Mouse (Mus musculus) cerebellum, adult 9-11 months (tissue): Measurements from ENCODE around the gene Plekha7.
A peak's percentile ranks its signal among the peaks of the same experiment; 100 is the strongest.

Experiments
- DNase-seq: peaks from one replicate; pipeline ENCODE4 v3.0.0; 2022

Gene Plekha7

GRCm38 (mm10) chr7:116184358-116185057 is 123.7 kb downstream of the Plekha7 start:
- no peak for DNase-seq

GRCm38 (mm10) chr7:116182451-116182850 is 125.7 kb downstream of the Plekha7 start:
- DNase-seq: peak; percentile 29

DNA sequence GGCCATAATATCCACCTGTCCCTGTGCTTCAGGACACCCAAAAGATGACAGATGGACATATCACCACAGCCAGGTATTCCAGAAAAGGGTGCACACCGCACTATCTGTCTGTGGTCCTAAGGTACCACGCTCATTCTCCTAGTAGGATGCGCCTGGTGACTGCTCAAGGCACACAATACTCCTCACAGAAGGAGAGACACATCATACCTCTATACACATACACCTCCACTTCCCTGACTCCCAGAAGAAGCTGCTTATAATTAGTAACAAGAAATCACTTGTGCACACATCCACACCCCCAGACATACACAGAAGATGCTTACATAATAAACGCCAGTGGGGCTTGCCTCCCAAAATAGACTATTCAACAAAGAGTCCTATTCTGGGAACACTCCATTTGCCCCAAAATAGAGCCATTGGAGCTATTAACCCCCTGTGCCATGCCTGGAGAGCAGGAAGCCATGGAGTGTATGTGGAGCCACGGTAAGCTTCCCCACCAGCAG is 126.7 kb downstream of the Plekha7 start:
- no peak for DNase-seq

DNA sequence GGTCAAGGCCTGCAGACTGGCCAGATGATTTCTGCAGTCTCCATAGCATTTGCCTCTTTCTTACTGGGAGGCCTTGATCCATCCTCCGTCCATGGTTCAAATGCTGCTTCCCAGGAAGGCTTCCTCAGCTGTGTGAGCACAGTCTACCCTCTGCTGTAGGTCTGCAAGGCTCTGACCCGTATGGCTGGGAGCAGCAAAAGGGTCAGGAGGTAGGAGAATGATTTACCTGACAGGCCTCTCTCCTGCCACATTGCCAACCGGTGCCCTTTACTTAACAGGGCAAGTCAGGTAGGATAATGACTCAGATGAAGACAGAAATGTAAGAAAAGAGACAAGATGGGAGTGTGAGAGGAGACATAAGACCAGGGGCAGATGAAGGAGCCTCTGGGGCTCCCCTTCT is 129.3 kb downstream of the Plekha7 start:
- no peak for DNase-seq

GRCm38 (mm10) chr7:116172774-116173173 is 135.4 kb downstream of the Plekha7 start:
- no peak for DNase-seq

GRCm38 (mm10) chr7:116169426-116169825 is 138.8 kb downstream of the Plekha7 start:
- DNase-seq: no peak

DNA sequence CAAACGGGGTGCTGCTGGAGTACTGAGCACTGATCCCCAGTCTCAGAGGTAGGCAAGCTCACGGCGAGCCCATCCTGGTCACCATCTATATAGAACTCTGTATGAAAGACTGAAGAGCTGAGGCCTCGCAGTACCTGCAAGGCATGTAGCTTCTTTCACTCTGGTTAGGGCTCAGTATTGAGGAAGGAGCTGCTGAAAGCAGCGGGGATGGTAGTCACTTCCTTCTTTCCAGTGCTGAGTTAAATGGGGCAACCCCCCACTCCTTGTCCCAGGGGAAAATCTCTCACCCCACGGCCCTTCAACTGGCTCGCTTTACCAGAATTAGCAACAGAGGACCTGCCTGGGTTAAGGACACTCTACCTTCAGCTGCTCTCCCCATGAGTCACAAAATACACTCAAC is 140.0 kb downstream of the Plekha7 start:
- no peak for DNase-seq

DNA sequence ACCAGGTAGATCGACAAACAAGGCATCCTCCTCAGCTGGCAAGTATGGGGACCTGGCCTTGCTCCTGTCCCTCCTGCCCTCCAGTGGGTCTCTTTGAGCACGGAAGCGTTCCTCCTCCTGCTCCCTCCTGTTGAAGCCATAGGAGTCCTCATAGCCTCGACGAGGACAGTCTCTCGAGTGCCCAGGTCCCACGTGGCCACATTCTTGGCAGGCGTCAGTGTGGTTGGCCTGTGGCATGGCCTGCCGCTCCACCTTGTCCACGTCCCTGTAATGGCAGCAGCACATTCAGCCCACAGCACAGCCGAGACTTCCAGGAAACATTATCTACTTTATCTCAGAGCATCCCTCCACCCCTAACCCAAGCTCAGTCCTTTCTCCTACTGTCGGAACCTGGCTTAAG is 143.9 kb downstream of the Plekha7 start:
- DNase-seq: no peak

GRCm38 (mm10) chr7:116161544-116161943 is 146.6 kb downstream of the Plekha7 start:
- peak; percentile 22 for DNase-seq

DNA sequence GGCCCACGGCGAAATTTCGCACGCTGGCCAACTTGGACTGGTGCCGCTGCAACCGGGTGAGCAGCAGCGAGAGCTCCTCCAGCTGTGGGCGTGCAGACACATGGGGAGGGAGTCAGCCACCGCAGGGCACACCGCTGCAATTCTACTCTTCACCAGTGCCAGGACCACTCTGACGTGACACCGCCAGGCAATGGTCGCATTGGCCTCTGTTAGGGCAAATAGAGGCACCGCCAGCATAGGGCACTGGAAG is 151.4 kb downstream of the Plekha7 start:
- DNase-seq: no peak

GRCm38 (mm10) chr7:116156072-116156893 is 151.9 kb downstream of the Plekha7 start:
- no peak for DNase-seq

DNA sequence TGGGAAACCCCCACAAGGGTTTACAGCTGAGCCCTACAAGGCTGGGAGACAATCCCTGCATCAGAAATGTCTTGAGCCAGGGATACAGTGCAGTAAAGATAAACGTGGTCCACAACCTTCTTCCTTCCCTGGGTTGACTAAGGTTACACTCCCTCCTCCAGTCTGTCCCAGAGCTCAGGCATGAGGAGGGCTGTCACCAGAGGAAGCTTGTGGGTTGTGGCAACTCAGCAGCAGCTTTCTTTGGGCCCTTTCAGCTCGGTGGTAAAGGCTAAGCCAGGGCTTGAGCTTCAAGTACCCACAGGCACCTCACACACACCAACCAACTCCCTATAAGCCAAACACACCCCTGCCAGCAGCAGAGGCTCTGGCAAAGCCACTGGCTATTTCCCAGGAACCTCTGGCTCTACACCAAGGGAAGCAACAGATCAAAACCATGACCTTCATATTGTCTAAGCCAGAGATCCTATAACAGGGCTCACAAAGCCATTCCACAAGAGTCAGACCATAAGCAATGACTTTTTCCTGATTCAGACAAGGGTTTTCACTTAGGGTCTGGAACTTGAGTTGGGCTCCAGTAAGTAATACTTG is 154.3 kb downstream of the Plekha7 start:
- no peak for DNase-seq

GRCm38 (mm10) chr7:116149568-116149967 is 158.6 kb downstream of the Plekha7 start:
- no peak for DNase-seq

GRCm38 (mm10) chr7:116147114-116147513 is 161.1 kb downstream of the Plekha7 start:
- no peak for DNase-seq

- no peak for DNase-seq
Observed at GRCm38 (mm10) chr7:116145030-116145429, 163.1 kb downstream of the Plekha7 start.

- no peak for DNase-seq
Observed at GRCm38 (mm10) chr7:116137671-116138070, 170.5 kb downstream of the Plekha7 start.

GRCm38 (mm10) chr7:116137149-116137548 is 171.0 kb downstream of the Plekha7 start:
- DNase-seq: no peak

DNA sequence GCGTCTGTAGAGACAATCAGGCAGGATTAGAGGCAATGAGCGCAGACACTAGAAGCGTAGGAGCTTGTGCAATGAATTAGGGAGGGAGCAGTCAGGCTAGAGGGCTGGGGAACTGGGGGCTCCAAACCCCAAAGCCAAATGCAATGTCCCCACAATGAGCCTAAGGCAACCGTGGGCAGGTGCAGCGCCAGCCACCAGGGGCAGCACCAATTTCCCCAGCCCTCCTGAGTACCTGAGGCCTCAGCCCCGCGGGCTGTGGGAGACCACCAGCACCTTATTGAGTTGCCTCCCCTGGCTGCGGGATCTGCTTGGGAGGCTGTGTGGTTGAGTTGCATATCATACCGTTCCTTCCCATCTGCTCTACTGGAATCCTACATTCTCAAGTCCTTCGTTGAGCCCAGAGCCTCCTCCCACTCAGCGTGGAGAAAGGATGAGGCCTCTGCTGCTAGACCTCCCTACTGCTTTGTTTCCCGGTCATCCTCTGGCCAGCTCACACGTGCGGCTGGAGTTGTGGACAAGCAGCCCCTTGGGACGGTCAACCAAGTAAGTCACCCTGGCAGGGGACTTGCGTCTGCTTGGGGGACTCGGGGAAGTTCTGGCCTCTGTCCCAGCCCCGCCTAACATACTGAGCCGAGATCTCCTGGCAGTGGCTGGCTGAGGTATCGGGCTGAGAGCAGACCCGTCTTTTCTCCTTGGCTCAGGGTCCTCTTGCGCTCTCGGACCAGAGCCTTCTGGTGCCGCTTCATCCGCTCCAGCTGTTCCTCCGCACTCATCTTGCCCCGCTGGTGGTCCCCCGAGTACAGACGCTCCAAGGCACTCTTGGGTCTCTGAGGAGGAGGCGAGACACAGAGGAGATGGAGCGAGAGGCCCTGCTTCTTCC is 173.5 kb downstream of the Plekha7 start:
- DNase-seq: no peak

GRCm38 (mm10) chr7:116132078-116132477 is 176.1 kb downstream of the Plekha7 start:
- DNase-seq: peak; percentile 64

DNA sequence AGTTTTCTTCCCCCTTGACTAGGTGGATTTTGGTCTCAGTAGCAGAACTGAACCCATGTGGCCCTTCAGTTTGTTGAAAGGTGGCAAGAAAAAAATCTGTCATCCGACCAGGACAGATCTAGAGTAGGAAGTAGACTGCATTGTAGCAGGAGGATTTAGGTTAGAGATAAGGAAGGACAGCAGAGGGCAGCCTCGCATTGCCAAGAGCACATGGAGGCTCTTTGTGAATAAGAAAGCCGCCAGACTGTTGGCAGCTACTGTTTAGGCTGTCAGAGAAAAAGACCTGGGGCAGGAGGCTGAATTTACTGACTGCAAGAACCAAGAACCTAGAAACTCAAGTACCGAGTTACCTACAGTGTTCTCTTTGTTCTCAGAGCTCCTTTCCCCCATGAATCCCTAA is 176.8 kb downstream of the Plekha7 start:
- peak; percentile 8 for DNase-seq

DNA sequence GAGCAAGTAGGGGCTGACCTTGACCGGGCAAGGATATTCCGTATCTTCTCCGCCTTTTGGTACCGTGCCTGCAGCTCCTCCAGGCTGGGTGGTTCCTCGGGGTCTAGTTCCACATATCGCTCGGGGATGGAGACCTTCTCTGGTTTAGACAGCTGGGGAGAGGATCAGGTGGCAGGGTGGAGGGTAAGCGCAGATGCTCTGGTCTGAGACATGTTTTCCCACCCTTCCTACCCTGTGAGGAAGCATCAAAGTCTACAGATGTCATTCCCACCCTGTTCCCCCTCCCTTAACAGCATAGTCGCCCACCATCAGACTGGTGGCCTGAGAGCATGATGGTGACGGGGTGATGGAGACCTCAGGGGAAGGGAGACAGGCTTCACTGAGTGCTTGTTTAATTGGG is 178.8 kb downstream of the Plekha7 start:
- DNase-seq: no peak

DNA sequence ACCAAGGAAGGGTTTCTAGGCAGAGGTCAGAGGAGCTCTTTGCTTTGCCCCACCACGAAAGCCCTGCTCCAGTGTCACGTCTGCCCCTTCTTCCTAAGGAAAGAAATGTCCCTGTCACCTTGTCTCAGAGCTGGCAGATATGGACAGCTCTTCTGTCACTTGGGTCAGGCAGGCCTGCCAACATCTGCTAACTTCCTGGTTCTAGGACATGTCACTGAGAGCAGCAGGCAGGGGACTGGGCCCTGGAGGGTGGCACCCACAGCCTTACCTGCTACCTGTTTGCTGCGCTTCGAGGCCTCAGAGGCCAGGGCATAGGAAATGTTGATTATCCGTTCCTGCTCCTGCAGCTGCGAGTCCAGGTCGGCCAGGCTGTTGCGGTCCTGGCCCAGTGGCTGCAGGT is 179.9 kb downstream of the Plekha7 start:
- no peak for DNase-seq

DNA sequence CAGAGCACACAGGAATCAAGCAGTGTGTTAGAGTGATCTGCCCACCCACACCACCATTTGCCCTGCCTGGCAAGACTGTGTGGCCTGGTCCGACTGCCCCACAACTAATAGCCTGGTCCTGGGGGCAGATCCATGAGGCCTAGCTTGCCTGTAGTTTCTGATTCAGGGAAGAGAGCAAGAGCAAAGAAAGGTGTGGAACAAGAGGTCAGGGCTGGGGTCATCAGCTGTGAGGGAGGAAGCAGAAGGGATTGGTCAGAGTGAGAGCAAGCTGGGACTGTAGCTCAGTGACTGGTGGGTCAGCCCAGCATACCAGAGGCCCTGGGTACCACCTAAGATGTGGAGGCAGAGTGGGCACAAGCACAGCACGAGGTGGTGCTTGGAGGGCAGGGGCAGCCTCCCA is 181.1 kb downstream of the Plekha7 start:
- no peak for DNase-seq
